Mouse (Mus musculus) layer of hippocampus, postnatal 36 days (tissue): ENCODE measurements around the gene H2afy2. TPM values are rescaled to one million over a fixed set of nuclear protein-coding genes. Genes with fewer than 3 reads are reported as not detected.

ENCODE experiments used
- microRNA-seq, 2 experiments: library from miRNA; unstranded; fragments of <30 nt; microRNA quantifications; one replicate each; pipeline ENCODE4 v1.2.0; 2021
- total RNA-seq, 2 experiments: library from RNA; stranded (reverse); gene quantifications; 2 replicates each; pipeline ENCODE4 v1.2.3; 2021

The H2afy2 gene
- total RNA-seq, 2 experiments from 2014 or later = 13.7 to 14.5 TPM

Small RNA genes lying within 50 kb of the gene (microRNA-seq; reads per million reads assigned to microRNA genes)
- gene Mir5108 = 0 reads per million in 2 experiments

Other genes with a start within 250 kb of the H2afy2 start
- 1 to 10 TPM; 4.3 to 4.4 TPM for gene Npffr1, start 188.7 kb downstream of the H2afy2 start, total RNA-seq
- 10 to 100 TPM; 95.8 to 96.2 TPM for gene Ppa1, start 135.6 kb downstream of the H2afy2 start, total RNA-seq
- gene Sar1a, start 103.8 kb downstream of the H2afy2 start, total RNA-seq = 100 to 1,000 TPM; 120 to 122 TPM
- 10 to 100 TPM; 23.5 to 28.5 TPM for gene Tysnd1, start 88.6 kb downstream of the H2afy2 start, total RNA-seq
- gene Aifm2, start 68.9 kb downstream of the H2afy2 start, total RNA-seq = 1 to 10 TPM; 7.2 to 9.3 TPM
- gene Col13a1, start 195.0 kb upstream of the H2afy2 start, total RNA-seq = 1 to 10 TPM in 1 of 2 experiments, under 1 TPM in 1; 0.80 to 1.7 TPM